Mouse (Mus musculus) hindbrain, postnatal 0 days (tissue): ENCODE results near the gene Tmem33. TPM values are rescaled to one million over a fixed set of nuclear protein-coding genes. Genes with fewer than 3 reads are reported as not detected.
A peak's percentile ranks its signal among the peaks of the same experiment; 100 is the strongest.

Source experiments
- ATAC-seq: fragments of 200-750 bp; cut with Nextera tagmentation; 2 replicates; pipeline ENCODE4 v1.8.0; 2017; ENCODE audit warnings: mild to moderate bottlenecking, moderate TSS enrichment, moderate library complexity
- DNase-seq: peaks from one replicate; pipeline ENCODE4 v3.0.0-alpha.2; 2015; ENCODE audit warnings: low spot score
- H3K27ac ChIP-seq: fragments of 300-500 bp; sonication (generic); 2 replicates; pipeline ENCODE4 v1.5.1; 2014; ENCODE audit warnings: mild to moderate bottlenecking
- H3K27me3 ChIP-seq: fragments of 300-500 bp; sonication (generic); 2 replicates; pipeline ENCODE4 v1.6.1; 2014; ENCODE audit warnings: low read length, mixed read lengths; ENCODE audit not compliant: insufficient read depth
- H3K36me3 ChIP-seq: fragments of 300-500 bp; sonication (generic); 2 replicates; pipeline ENCODE4 v1.6.1; 2014; ENCODE audit warnings: low read length, mixed read lengths; ENCODE audit not compliant: insufficient read depth
- H3K4me1 ChIP-seq: fragments of 300-500 bp; sonication (generic); 2 replicates; pipeline ENCODE4 v1.6.1; 2014; ENCODE audit warnings: antibody characterized with exemption, low read length, mixed read lengths; ENCODE audit not compliant: insufficient read depth
- H3K4me2 ChIP-seq: fragments of 300-500 bp; sonication (generic); 2 replicates; pipeline ENCODE4 v1.6.1; 2014; ENCODE audit warnings: low read depth, mild to moderate bottlenecking, low read length, moderate library complexity, mixed read lengths
- H3K4me3 ChIP-seq: fragments of 300-500 bp; sonication (generic); 2 replicates; pipeline ENCODE4 v1.5.1; 2014; ENCODE audit warnings: low read length
- H3K9ac ChIP-seq: fragments of 300-500 bp; sonication (generic); replicated peaks from 2 replicates; pipeline ENCODE4 v1.6.1; 2014; ENCODE audit warnings: mild to moderate bottlenecking, low read length, moderate library complexity, mixed read lengths
- H3K9me3 ChIP-seq: fragments of 300-500 bp; sonication (generic); 2 replicates; pipeline ENCODE4 v1.6.1; 2016; ENCODE audit warnings: low read length, mixed read lengths
- CTCF ChIP-seq: IDR thresholded peaks from 2 replicates; pipeline ENCODE4 v1.5.1; 2016; ENCODE audit warnings: antibody characterized with exemption, control low read depth, low read depth
- WGBS: fragments of 180-500 bp; shearing (Covaris S2); extraction: QIAGEN DNeasy Blood & Tissue Kit; methylation state at CpG from one replicate; pipeline ENCODE4 v1.1.7; 2014; 5-methylcytosine and 5-hydroxymethylcytosine counted together
- polyA plus RNA-seq: library from polyadenylated mRNA; unstranded; fragments of >200 nt; fragmentation: Nextera tagmentation; extraction: Ambion mirVana; gene quantifications from 2 replicates; pipeline ENCODE4 v1.2.1, GENCODE M21; 2015
- total RNA-seq: library from RNA; depleted of rRNA; stranded (reverse); fragments of >200 nt; gene quantifications from 2 replicates; pipeline ENCODE4 v1.2.3, GENCODE M21; 2014

The Tmem33 gene
- total and polyA plus RNA-seq, 2 experiments from 2014 or later, result 61.5 to 83.3 TPM

DNA sequence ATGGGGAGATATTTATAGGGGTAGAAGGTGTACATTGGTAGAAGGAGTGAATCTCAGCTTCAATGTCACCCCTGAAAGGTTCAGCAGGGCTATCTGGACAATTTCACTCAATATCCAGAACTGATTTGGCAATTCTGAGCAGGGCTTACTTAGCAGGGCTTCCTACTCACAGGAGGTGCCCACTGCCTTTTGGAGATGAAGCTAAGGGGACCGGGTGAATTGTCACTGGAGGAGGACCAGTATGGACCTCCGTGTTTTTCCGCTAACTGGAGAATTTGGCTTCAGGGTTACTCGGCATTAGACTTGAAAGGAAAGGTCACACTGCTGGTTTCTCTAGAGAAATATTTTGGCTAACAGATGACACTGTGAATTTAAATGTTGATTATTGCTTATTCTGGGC lies 25.7 kb upstream of the Tmem33 start:
- H3K36me3 ChIP-seq, result no peaks in the 10 kb centered on the region
- no peak overlapping the region for H3K27ac ChIP-seq
- 41% methylated on average over 4 of the region's 4 CpGs for WGBS
- H3K4me1 ChIP-seq, result no peaks in the 10 kb centered on the region; the same call in 1 of the 2 replicates
- H3K9me3 ChIP-seq, result no peaks in the 10 kb centered on the region
- H3K4me2 ChIP-seq, result no peak overlapping the region
- no peak overlapping the region for H3K4me3 ChIP-seq
- peaks cover 58% of the 10 kb centered on the region for H3K27me3 ChIP-seq
- no peak overlapping the region for H3K9ac ChIP-seq
- ATAC-seq (no peak), DNase-seq (no peak)
- TF ChIP-seq CTCF, result no peak

DNA sequence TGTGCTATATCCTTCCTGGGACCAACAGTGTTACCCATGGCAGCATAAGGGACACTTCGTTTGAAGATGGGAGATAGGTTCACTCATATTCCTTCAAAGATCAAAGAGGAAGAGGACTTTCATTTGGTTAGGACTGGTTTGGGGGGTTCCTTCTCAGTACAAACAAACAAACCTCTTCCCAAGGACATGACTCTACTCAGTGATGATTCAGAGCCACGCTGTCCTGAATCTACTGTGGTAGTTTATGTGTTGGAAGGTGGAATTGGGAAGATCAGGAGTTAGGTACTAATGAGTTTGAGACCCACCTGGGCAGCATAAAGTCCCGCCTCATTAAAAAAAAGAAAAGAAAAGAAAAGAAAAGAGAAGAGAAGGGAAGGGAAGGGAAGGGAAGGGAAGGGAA lies 24.9 kb upstream of the Tmem33 start:
- H3K4me3 ChIP-seq, result no peak overlapping the region
- H3K27ac ChIP-seq, result no peak overlapping the region
- no peak for TF ChIP-seq CTCF
- H3K4me2 ChIP-seq, result no peak overlapping the region
- DNase-seq (no peak), ATAC-seq (no peak)
- H3K4me1 ChIP-seq, result no peaks in the 10 kb centered on the region; the same call in 1 of the 2 replicates
- peaks cover 53% of the 10 kb centered on the region for H3K27me3 ChIP-seq
- no peak overlapping the region for H3K9ac ChIP-seq
- no peaks in the 10 kb centered on the region for H3K36me3 ChIP-seq
- WGBS, result 63% methylated on average over 3 of the region's 3 CpGs
- no peaks in the 10 kb centered on the region for H3K9me3 ChIP-seq

DNA sequence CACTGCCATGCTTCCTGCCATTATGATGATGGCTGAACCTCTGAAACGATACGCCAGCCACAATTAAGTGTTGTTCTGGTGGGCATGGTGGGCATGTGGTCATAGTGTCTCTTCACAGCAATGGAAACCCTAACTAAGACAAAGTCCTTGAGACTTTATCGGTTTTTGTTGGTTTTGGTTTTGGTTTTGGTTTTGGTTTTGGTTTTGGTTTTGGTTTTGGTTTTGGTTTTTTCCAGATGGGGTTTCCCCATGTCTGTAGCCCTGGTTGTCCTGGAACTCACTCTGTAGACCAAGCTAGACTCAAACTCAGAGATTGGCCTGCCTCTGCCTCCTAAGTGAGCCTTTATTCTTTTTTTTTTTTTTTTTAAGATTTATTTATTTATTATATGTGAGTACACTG lies 23.8 kb upstream of the Tmem33 start:
- Histone ChIP-seq H3K4me1 (no peaks in the 10 kb centered on the region), H3K9me3 (no peaks in the 10 kb centered on the region), H3K9ac (no peak overlapping the region), H3K27ac (no peak overlapping the region), H3K4me2 (no peak overlapping the region), H3K27me3 (peaks cover 43% of the 10 kb centered on the region), H3K36me3 (no peaks in the 10 kb centered on the region), H3K4me3 (no peak overlapping the region)
- DNase-seq (no peak), ATAC-seq (no peak)
- no peak for TF ChIP-seq CTCF
- 94% methylated on average over 3 of the region's 3 CpGs for WGBS

DNA sequence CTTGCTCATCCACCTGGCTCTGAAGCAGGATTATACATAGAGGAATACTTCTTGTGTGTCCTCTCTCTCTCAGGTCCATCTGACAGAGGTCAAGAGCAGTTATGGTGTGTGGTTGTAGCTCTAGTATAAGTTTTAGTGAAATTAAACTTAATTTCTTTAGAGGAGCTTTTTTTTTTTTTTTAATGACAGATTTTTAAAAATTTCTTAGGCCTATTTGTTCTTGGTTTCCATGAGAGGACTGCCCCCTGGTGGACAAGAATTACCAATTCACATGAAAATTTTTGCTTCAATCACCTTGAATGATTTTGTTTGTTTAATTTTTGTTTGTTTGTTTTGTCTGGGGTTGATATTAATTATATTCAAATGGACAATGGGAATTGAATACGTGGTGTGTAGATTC lies 22.1 kb upstream of the Tmem33 start:
- ATAC-seq (no peak), DNase-seq (peak; percentile 73)
- H3K4me2 ChIP-seq, result no peak overlapping the region
- H3K9me3 ChIP-seq, result no peaks in the 10 kb centered on the region
- no peaks in the 10 kb centered on the region for H3K4me1 ChIP-seq
- no peak overlapping the region for H3K4me3 ChIP-seq
- H3K36me3 ChIP-seq, result no peaks in the 10 kb centered on the region
- WGBS, result 5% methylated on average over 1 of the region's 1 CpGs
- H3K27me3 ChIP-seq, result peaks cover 28% of the 10 kb centered on the region
- TF ChIP-seq CTCF, result peak; percentile 60
- no peak overlapping the region for H3K9ac ChIP-seq
- no peak overlapping the region for H3K27ac ChIP-seq

DNA sequence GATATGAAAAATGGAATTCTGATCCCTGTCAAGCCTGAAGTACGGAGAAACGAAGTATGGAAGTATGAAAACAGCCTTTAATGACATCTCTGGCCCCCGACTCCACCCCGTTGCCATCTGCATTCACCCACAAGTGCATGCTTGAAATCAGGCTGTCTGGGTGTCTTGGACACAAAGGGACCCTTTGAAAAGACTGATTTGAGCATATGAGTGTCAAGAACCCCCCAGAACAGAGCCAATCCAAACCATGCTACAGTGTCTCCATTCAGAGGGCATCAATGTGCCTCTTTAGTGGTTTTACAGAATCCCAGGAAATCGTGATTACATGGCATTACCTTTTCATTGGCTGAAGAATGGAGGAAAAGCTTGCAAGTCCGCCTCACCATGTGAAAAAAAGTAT lies 18.7 kb upstream of the Tmem33 start:
- Histone ChIP-seq H3K9me3 (no peaks in the 10 kb centered on the region), H3K4me1 (no peaks in the 10 kb centered on the region), H3K4me3 (no peak overlapping the region), H3K4me2 (no peak overlapping the region), H3K27ac (no peak overlapping the region), H3K9ac (no peak overlapping the region), H3K27me3 (no peaks in the 10 kb centered on the region), H3K36me3 (no peaks in the 10 kb centered on the region)
- DNase-seq (no peak), ATAC-seq (no peak)
- whole genome bisulfite sequencing, result 51% methylated on average over 6 of the region's 6 CpGs
- no peak for TF ChIP-seq CTCF

DNA sequence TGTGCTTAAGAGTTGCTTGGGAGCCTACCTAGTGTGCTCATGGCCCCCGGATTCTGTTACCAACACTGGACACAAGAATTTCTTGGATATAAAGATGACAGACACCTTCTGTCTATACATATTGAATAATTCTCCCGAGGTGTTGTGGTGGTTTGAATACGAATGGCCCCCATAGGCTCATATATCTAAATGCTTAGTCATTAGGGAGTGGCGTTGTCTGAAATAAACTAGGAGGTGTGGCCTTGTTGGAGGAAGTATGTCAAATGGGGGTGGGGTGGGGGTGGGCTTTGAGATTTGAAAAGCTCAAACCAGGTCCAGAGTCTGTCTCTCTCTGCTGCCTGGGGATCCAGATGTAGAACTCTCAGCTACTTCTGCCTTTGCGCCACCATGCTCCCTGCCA lies 17.1 kb upstream of the Tmem33 start:
- Histone ChIP-seq H3K27me3 (no peaks in the 10 kb centered on the region), H3K9ac (no peak overlapping the region), H3K4me1 (no peaks in the 10 kb centered on the region), H3K4me2 (no peak overlapping the region), H3K4me3 (no peak overlapping the region), H3K27ac (no peak overlapping the region), H3K9me3 (no peaks in the 10 kb centered on the region), H3K36me3 (no peaks in the 10 kb centered on the region)
- no peak for TF ChIP-seq CTCF
- no peak for ATAC-seq
- 88% methylated on average over 5 of the region's 5 CpGs for WGBS
- no peak for DNase-seq

DNA sequence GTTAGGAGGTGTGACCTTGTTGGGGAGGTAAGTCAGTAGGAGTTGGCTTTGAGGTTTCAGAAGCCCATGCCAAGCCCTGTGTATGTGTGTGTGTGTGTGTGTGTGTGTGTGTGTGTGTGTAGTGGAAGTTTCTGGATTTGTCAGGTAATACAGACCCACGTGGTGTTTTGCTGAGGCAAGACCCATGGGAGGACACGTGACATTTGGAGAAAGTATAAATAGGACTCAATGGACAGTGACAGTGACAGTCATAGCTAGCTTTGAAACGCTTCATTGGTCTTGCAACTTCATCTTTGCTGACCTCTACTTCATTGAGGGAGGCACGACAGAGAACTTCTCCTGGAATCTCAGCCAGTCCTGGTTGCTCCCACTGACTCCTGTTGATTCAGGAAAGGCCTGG lies 8.1 kb upstream of the Tmem33 start:
- no peak for ATAC-seq
- no peak overlapping the region for H3K4me3 ChIP-seq
- H3K9ac ChIP-seq, result no peak overlapping the region
- no peak overlapping the region for H3K4me2 ChIP-seq
- no peak for TF ChIP-seq CTCF
- no peaks in the 10 kb centered on the region for H3K9me3 ChIP-seq
- no peak overlapping the region for H3K27ac ChIP-seq
- H3K36me3 ChIP-seq, result no peaks in the 10 kb centered on the region
- H3K4me1 ChIP-seq, result no peaks in the 10 kb centered on the region
- 75% methylated on average over 4 of the region's 4 CpGs for WGBS
- DNase-seq, result no peak
- H3K27me3 ChIP-seq, result no peaks in the 10 kb centered on the region

DNA sequence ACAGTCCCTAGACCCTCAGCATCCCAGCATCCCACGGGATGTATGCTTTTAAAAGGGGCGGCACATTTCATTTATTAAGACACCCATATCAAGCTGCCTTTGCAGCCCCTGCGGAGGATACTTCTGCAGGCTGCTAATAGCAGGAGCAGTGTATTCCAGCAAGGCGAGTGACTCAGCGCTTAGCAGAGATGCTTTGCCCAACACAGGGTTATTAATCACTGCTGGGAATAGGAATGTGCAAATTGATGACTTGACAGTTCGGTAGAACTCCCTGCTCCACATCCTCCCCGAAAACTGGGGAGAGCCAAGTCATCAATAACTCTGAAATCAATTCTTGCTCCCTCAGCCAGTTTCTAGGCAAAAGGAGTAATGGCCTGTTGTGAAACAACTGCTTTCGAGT lies 4.7 kb upstream of the Tmem33 start:
- DNase-seq (no peak), ATAC-seq (no peak)
- H3K27ac ChIP-seq, result no peak overlapping the region
- H3K9ac ChIP-seq, result no peak overlapping the region
- H3K4me3 ChIP-seq, result no peak overlapping the region
- H3K4me1 ChIP-seq, result no peaks in the 10 kb centered on the region
- no peak for TF ChIP-seq CTCF
- 69% methylated on average over 8 of the region's 8 CpGs for WGBS
- H3K9me3 ChIP-seq, result no peaks in the 10 kb centered on the region
- H3K27me3 ChIP-seq, result no peaks in the 10 kb centered on the region
- H3K36me3 ChIP-seq, result no peaks in the 10 kb centered on the region
- no peak overlapping the region for H3K4me2 ChIP-seq
